Mouse (Mus musculus) liver, embryonic 14.5 days (tissue): Measurements from ENCODE around the gene Aldh9a1.

Experiments used
- CTCF ChIP-seq: IDR thresholded peaks from 2 replicates; pipeline ENCODE4 v1.5.1; 2016; ENCODE audit warnings: antibody characterized with exemption, low read depth, control low read depth
- EP300 ChIP-seq: IDR thresholded peaks from 2 replicates; pipeline ENCODE4 v1.6.1; 2016; ENCODE audit warnings: antibody characterized with exemption, low read depth

DNA sequence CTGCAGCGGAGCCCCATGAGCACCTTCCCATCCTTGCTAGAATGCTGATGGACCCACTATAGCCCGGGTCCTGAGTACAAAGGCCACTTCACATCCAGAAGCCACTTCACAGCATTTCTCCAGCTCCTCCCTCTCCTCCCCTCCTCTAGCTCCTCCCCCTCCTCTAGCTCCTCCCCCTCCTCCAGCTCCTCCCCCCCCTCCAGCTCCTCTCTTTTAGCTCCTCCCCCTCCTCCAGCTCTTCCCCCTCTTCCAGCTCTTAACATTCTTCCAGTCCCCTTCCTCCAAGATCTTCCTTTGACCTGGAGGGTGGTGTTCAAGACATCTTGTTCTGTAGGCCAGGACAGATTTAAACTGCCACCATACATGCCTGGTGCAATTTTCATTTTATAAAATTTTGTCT, 49.7 kb upstream of the Aldh9a1 start:
- TF ChIP-seq CTCF (no peak), EP300 (no peak)
